Mouse (Mus musculus) myocyte (in vitro differentiated cells): ENCODE measurements around the gene Gm20390. TPM values are rescaled to one million over a fixed set of nuclear protein-coding genes. Genes with fewer than 3 reads are reported as not detected.

Experiments
- H3K27me3 ChIP-seq: one replicate; pipeline ENCODE4 v1.6.1; 2011; ENCODE audit not compliant: control insufficient read depth, insufficient read depth, insufficient read length
- H3K36me3 ChIP-seq: one replicate; pipeline ENCODE4 v1.6.1; 2011; ENCODE audit not compliant: control insufficient read depth, insufficient read depth
- H3K4me2 ChIP-seq: one replicate; pipeline ENCODE4 v1.6.1; 2011; ENCODE audit warnings: low read depth, control low read depth
- H3K4me3 ChIP-seq: one replicate; pipeline ENCODE4 v1.5.1; 2011; ENCODE audit warnings: mild to moderate bottlenecking, control low read depth, moderate library complexity
- H3K79me2 ChIP-seq: one replicate; pipeline ENCODE4 v1.6.1; 2011; ENCODE audit not compliant: control insufficient read depth, insufficient read depth
- H3ac ChIP-seq: one replicate; pipeline ENCODE4 v1.6.1; 2011; ENCODE audit not compliant: control insufficient read depth, insufficient read length
- CEBPB ChIP-seq: IDR thresholded peaks from 2 replicates; pipeline ENCODE4 v1.6.1; 2011; ENCODE audit warnings: mild to moderate bottlenecking, moderate library complexity; ENCODE audit not compliant: poor library complexity, insufficient read depth, severe bottlenecking
- E2F4 ChIP-seq: IDR thresholded peaks from one replicate; pipeline ENCODE4 v1.6.1; 2011; ENCODE audit warnings: mild to moderate bottlenecking, control low read depth, moderate library complexity; ENCODE audit not compliant: insufficient read depth
- MAX ChIP-seq: IDR thresholded peaks from one replicate; pipeline ENCODE4 v1.6.1; 2011; ENCODE audit warnings: low read depth, mild to moderate bottlenecking, control low read depth
- MYOD1 ChIP-seq, 3 experiments: IDR thresholded peaks; one replicate each; pipeline ENCODE4 v1.6.1; 2011; ENCODE audit warnings: control low read depth in 2 of 3, low read depth in 2 of 3, mild to moderate bottlenecking in 2 of 3, moderate library complexity in 1 of 3; ENCODE audit not compliant: insufficient read length in 2 of 3, control insufficient read depth in 1 of 3
- MYOG ChIP-seq, 3 experiments: IDR thresholded peaks; one replicate each; pipeline ENCODE4 v1.6.1; 2011; ENCODE audit warnings: control low read depth in 2 of 3, low read depth in 2 of 3, mild to moderate bottlenecking in 2 of 3; ENCODE audit not compliant: insufficient read length in 2 of 3, control insufficient read depth in 1 of 3, insufficient read depth in 1 of 3
- POLR2A ChIP-seq: IDR thresholded peaks from one replicate; pipeline ENCODE4 v1.6.1; 2011; ENCODE audit warnings: low read depth, mild to moderate bottlenecking, control low read depth, moderate library complexity; ENCODE audit not compliant: insufficient read length
- POLR2AphosphoS2 ChIP-seq: IDR thresholded peaks from one replicate; pipeline ENCODE4 v1.6.1; 2011; ENCODE audit warnings: low read depth, control low read depth; ENCODE audit not compliant: insufficient read length
- REST ChIP-seq: IDR thresholded peaks from one replicate; pipeline ENCODE4 v1.6.1; 2011; ENCODE audit warnings: mild to moderate bottlenecking, control low read depth, moderate library complexity; ENCODE audit not compliant: insufficient read depth, insufficient read length
- SRF ChIP-seq: IDR thresholded peaks from one replicate; pipeline ENCODE4 v1.6.1; 2011; ENCODE audit warnings: low read depth; ENCODE audit not compliant: control insufficient read depth, insufficient read length
- TCF12 ChIP-seq: IDR thresholded peaks from one replicate; pipeline ENCODE4 v1.6.1; 2011; ENCODE audit warnings: mild to moderate bottlenecking, control low read depth; ENCODE audit not compliant: poor library complexity, insufficient read depth, severe bottlenecking
- TCF3 ChIP-seq: IDR thresholded peaks from one replicate; pipeline ENCODE4 v1.6.1; 2011; ENCODE audit warnings: low read depth, control low read depth; ENCODE audit not compliant: insufficient read length
- USF1 ChIP-seq: IDR thresholded peaks from one replicate; pipeline ENCODE4 v1.6.1; 2011; ENCODE audit warnings: low read depth, mild to moderate bottlenecking, control low read depth, moderate library complexity
- polyA plus RNA-seq: library from polyadenylated mRNA; unstranded; fragments of >200 nt; fragmentation: generic; extraction: Trizol; gene quantifications from one replicate; pipeline ENCODE4 v1.2.1, GENCODE M21; 2012; ENCODE audit warnings: missing spikeins

Gm20390 gene
- polyA plus RNA-seq, result 258 TPM

GRCm38 (mm10) chr11:93968005-93968847 lies at the start of gene Gm20390, which contains the start of gene Nme1:
TSS of gene Gm20390 (minus strand) at chr11:93968293.
TSS of gene Nme1 (minus strand) at chr11:93968521.
- TF ChIP-seq CEBPB (no peak), MAX (peak; percentile 46), SRF (peak; percentile 17), REST (no peak), MYOD1 (IDR thresholded peaks at IDR 0.05; ENCODE audit: control insufficient read depth in 1 of 3, insufficient read length in 2 of 3, low read depth in 2 of 3) (peak; percentile 38 to 62 (median 51)), E2F4 (no peak), TCF3 (no peak), TCF12 (no peak), MYOG (IDR thresholded peaks at IDR 0.05; ENCODE audit: control insufficient read depth in 1 of 3, insufficient read depth in 1 of 3, insufficient read length in 2 of 3, low read depth in 2 of 3) (peak; percentile 72 to 88 (median 80)), USF1 (peak; percentile 89), POLR2AphosphoS2 (peak; percentile 22), POLR2A (peak; percentile 63)
- peak within 1 kb of the TSS; percentile 81 for H3K4me2 ChIP-seq
- H3K79me2 ChIP-seq, result peaks cover 30% of the 10 kb centered on the region
- H3K4me3 ChIP-seq, result peak within 1 kb of the TSS; percentile 74
- peak within 1 kb of the TSS; percentile 47 for H3ac ChIP-seq
- no peaks in the 10 kb centered on the region for H3K27me3 ChIP-seq
- peaks cover 4% of the 10 kb centered on the region for H3K36me3 ChIP-seq

GRCm38 (mm10) chr11:94003346-94003745 lies 35.3 kb upstream of the Gm20390 start:
- no peak for TF ChIP-seq USF1
- TF ChIP-seq TCF12, result no peak
- TF ChIP-seq POLR2AphosphoS2, result no peak
- no peak for TF ChIP-seq POLR2A
- TF ChIP-seq TCF3, result no peak
- no peak for TF ChIP-seq CEBPB
- no peak for TF ChIP-seq MAX
- no peak for TF ChIP-seq SRF
- no peak for TF ChIP-seq MYOD1 (IDR thresholded peaks at IDR 0.05; ENCODE audit: control insufficient read depth in 1 of 3, insufficient read length in 2 of 3, low read depth in 2 of 3)
- TF ChIP-seq REST, result no peak
- no peak for TF ChIP-seq E2F4
- TF ChIP-seq MYOG (IDR thresholded peaks at IDR 0.05; ENCODE audit: control insufficient read depth in 1 of 3, insufficient read depth in 1 of 3, insufficient read length in 2 of 3, low read depth in 2 of 3), result no peak
- H3K4me2 ChIP-seq, result no peak overlapping the region
- H3ac ChIP-seq, result no peak overlapping the region
- peaks cover 4% of the 10 kb centered on the region for H3K36me3 ChIP-seq
- H3K4me3 ChIP-seq, result no peak overlapping the region
- peaks cover 90% of the 10 kb centered on the region for H3K79me2 ChIP-seq
- H3K27me3 ChIP-seq, result no peaks in the 10 kb centered on the region

GRCm38 (mm10) chr11:93999276-93999675 lies 31.2 kb upstream of the Gm20390 start:
- no peak for TF ChIP-seq TCF12
- Histone ChIP-seq H3K36me3 (no peaks in the 10 kb centered on the region), H3K27me3 (no peaks in the 10 kb centered on the region), H3K4me3 (no peak overlapping the region), H3ac (no peak overlapping the region), H3K4me2 (peak overlapping the region; percentile 40), H3K79me2 (peaks cover 68% of the 10 kb centered on the region)

- H3K36me3 ChIP-seq, result no peaks in the 10 kb centered on the region
- no peaks in the 10 kb centered on the region for H3K27me3 ChIP-seq
- H3K4me2 ChIP-seq, result peak overlapping the region; percentile 97
- no peak for TF ChIP-seq TCF12
- TF ChIP-seq REST, result no peak
- no peak for TF ChIP-seq SRF
- no peak for TF ChIP-seq MYOD1 (IDR thresholded peaks at IDR 0.05; ENCODE audit: control insufficient read depth in 1 of 3, insufficient read length in 2 of 3, low read depth in 2 of 3)
- no peak for TF ChIP-seq E2F4
- no peak for TF ChIP-seq POLR2AphosphoS2
- TF ChIP-seq TCF3, result no peak
- TF ChIP-seq USF1, result no peak
- no peak for TF ChIP-seq POLR2A
- no peak for TF ChIP-seq MYOG (IDR thresholded peaks at IDR 0.05; ENCODE audit: control insufficient read depth in 1 of 3, insufficient read depth in 1 of 3, insufficient read length in 2 of 3, low read depth in 2 of 3)
- no peak for TF ChIP-seq MAX
- no peak for TF ChIP-seq CEBPB
- peak overlapping the region; percentile 65 for H3ac ChIP-seq
- peak overlapping the region; percentile 73 for H3K4me3 ChIP-seq
- H3K79me2 ChIP-seq, result peaks cover 49% of the 10 kb centered on the region
Measured at GRCm38 (mm10) chr11:93997141-93997775, 29.2 kb upstream of the Gm20390 start.
